Mouse (Mus musculus) thymus, adult 18-20 months (tissue): ENCODE measurements around the gene Phldb3.

Source experiments
- DNase-seq, 2 experiments: peaks; one replicate each; pipeline ENCODE4 v3.0.0; 2022; ENCODE audit warnings: mixed read lengths in 2 of 2

Gene Phldb3

DNA sequence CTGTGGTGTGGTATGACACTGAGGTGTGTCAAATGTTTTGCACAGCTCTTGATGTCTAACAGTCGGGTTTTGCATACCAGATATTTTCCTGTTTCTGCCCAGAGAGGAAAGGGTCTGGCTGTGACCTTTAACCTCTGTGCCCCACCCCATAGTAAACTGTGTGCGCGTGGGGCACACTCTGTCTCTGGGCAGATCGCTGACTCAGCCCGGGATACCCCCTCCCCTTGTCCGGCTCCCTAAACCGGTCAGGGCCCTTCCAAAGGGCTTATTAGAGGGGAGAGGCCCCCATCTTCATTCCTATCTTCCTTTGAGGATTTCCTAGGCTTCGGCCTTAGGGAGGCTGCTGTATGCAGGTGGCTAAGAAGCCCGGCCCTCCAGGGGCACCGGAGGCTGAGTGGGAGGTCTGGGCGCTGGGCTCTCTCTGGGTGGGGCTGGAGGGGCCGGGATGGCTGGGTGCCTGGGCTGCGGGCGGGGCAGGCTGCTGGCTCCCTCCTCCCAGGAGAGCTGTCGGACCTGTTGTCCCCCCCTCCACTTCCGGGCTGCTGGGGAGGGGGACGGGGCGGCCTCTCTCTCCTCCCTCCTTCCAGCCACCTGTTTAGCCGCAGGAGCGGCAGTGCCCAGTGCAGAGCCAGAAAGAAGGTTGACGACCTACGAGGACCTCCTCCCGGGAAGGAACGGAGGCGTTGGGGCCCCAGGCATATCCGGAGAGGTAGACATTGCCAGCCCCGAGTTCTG lies at the start of gene Phldb3:
Gene Phldb3, plus strand, starts transcription at position 620 of the 735 bp plus-strand sequence.
- peak; percentile 59 to 70 for DNase-seq

- no peak for DNase-seq
Measured at GRCm38 (mm10) chr7:24561450-24561849, 49.1 kb upstream of the Phldb3 start.

DNA sequence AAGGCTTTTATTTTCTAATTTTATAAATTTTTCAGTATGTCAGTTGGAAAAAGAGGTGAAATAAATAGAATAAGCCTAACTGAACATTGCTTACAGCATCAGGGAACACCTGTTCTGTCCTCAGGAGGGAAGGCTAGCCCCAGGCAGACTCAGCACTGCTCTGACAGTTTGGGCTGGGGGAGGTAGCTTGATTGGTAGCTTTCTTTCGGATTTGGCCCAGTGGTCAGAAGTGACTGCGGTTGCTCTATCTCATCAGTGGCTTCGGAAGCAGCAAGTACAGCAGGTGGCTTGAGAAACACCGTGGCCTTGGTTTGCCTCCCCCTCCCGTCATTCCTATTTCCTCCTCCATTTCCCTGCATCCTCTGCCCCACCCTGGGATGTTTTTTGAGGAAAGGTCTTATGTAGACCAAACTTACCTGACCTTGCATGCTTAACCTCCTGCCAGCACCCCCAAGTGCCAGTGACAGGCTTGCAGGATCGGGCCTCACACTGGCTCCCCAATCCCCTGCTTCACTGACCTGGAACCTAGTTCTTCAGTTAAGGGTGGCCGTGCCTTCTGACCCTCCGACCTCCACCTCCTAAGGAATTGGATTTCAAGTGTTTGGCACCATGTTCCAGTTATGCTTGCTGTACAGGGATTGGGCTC lies 47.2 kb upstream of the Phldb3 start:
- no peak for DNase-seq

DNA sequence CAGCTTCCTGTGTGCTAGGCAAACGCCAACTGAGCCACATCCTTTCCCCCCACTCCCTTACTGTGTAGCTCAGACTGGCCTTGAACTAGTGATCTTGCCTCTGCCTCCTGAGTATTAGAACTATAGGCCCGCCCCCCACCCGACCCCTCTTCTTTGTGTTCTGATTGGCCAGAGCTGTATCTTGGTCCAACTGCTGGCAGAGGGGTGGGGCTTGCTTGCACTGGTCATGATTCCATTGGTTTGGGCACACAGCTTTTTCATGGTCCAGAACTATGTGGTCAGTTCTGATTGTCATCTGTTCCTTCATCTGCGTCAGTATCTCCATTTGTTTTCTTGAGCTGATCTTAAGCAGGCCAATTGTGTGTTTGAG lies 46.7 kb upstream of the Phldb3 start:
- no peak for DNase-seq

DNA sequence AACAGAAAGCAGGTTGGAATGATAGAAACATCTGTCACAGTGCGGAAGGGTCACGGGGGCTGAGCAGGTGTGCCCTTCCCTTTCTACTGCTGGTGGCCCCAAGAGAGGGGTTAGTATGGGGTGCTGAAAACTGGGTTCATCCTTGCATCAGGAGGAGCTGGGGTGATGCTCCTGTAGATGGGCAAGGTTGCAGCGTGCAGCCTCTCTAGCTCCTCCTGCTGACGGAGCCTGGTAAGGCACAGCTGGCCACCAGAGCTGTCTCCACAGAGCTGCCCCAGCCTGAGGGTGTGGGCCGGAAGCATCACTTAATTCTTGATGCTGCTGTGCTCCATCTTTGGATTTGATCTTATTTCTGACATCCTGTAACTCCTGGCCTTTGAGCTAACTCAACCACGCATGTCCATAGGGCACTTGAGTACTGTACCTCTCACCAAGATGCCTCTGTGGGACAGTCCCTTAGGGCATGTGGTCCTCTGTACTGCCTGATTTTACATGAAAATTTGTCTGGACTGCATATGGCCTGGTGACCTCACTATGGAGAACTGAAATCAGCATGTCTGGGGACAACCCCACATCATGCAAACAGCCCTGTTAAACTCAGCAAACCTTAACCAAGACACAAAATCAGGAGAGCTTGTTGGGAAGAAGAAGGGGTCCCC lies 45.8 kb upstream of the Phldb3 start:
- peak; percentile 37 to 45 for DNase-seq

- DNase-seq: no peak
Measured at GRCm38 (mm10) chr7:24565627-24566026, 44.9 kb upstream of the Phldb3 start.

DNA sequence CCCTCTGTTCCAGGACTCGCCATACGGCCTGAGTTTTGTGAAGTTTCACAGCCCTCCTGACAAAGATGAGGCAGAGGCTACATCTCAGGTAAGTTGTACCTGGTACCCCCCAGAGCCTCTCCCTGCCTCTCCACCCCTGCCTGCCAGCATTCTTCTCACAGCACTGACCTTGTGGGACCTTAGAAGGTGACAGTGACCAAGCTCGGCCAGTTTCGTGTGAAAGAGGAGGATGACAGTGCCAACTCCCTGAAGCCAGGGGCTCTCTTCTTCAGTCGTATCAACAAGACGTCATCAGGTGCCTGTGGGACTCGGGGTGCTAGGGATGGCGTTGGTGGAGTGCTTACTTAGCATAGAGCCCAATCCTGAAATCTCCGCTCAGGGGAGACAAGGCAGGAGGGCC lies 44.4 kb upstream of the Phldb3 start:
- DNase-seq: no peak

DNA sequence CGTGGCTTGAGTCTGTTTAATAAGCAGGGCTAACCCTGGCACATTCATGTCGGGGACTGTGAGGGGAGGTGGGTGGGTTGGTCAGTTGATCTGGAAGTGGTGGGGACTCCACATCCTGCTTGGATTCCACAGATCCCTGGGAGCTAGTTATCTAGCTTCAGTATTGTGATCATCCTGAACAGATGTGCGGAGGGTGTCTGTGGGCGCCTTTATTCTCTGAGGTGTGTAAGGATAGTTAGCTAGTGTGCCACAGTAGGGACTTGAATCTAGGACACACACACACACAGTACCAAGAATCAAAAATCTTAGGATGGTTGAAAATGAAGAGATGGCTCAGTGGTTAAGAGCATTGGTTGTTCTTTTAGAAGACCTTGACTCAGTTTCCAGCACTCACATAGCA lies 42.1 kb upstream of the Phldb3 start:
- no peak for DNase-seq

DNA sequence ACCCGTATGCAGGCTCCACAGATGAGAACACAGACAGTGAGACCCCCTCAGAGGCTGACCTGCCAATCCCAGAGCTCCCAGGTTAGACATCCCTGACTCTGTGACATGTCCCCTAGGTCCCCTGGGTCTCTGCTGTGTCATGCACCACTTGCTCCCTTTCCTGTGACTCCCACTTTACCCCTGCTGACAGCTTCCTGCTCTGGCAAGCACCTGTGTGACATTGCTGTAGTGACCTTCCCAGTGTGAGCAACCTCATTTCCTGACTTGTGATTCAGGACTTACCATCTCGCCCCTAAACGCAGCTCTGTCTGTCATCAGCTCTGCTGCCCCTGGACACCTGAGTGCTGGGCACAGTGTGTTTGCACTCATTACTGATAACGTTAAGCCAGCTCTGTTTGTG lies 39.5 kb upstream of the Phldb3 start:
- no peak for DNase-seq

DNA sequence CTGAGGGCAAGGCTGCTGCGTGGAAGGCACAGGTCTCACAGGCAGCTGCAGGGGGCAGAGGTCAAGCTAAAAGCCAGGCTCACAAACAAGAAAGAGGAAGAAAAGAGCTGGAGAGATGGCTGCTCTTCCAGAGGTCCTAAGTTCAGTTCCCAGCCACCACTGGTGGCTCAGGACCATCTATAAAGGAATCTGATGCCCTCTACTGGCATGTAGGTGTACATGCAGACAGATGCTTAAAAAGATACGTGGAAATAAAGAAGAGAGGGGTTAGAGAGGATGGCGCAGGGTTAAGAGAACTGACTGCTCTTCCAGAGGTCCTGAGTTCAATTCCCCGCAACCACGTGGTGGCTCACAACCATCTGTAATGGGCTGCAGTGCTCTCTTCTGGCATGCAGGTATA lies 38.1 kb upstream of the Phldb3 start:
- no peak for DNase-seq

- no peak for DNase-seq
Measured at GRCm38 (mm10) chr7:24574224-24574796, 36.3 kb upstream of the Phldb3 start.

- DNase-seq: no peak
Measured at GRCm38 (mm10) chr7:24577811-24578210, 32.8 kb upstream of the Phldb3 start.

GRCm38 (mm10) chr7:24584876-24585275 lies 25.7 kb upstream of the Phldb3 start:
- no peak for DNase-seq

GRCm38 (mm10) chr7:24585995-24586394 lies 24.6 kb upstream of the Phldb3 start:
- no peak for DNase-seq

GRCm38 (mm10) chr7:24586828-24587227 lies 23.7 kb upstream of the Phldb3 start:
- no peak for DNase-seq

GRCm38 (mm10) chr7:24587330-24588105 lies 23.0 kb upstream of the Phldb3 start, which contains the start of the genes Ethe1 and Zfp575:
Gene Ethe1, plus strand, starts transcription at chr7:24587543.
Gene Zfp575, minus strand, starts transcription at chr7:24587641.
- peak in 1 of 2 experiments; percentile 61 for DNase-seq

DNA sequence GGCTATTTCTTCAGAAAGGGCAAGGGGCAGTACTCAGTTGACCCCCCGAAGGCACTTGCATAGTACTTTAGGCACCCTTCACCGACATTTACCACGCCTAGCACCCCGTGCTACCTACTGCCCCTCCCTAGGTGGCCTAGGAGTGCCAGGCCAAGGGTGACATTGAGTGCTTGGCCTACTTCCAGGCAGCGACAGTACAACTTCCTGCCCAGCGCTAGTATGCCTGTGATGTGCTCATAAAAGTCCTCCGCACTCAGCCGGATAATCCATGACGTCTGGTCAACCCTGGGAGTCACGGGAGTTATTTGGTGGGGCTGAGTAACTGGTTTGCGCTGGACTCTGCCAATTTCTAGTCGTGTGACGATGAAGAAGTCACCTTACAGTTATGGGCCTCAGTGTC lies 22.2 kb upstream of the Phldb3 start:
- no peak for DNase-seq

- no peak for DNase-seq
Measured at GRCm38 (mm10) chr7:24591735-24592134, 18.8 kb upstream of the Phldb3 start.

- no peak for DNase-seq
Measured at GRCm38 (mm10) chr7:24592163-24592562, 18.4 kb upstream of the Phldb3 start.

DNA sequence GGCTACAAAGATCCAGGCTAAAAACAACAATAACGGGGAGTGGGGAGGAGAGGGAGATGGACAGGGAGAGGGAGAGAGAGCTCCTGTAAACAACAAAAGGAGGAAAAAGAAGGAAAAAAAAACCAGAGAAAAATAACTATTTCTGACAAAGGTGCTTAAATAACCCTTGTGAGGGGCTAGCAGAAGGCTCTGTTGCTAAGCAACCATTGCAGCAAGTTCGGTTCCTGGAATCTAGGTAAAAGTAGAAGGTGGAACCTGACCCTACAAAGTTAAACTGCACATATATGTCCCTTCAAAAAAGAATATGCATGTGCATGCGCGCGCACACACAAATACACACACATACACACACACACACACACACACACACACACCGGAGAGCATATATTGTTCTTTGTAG lies 17.8 kb upstream of the Phldb3 start:
- DNase-seq: no peak

- peak; percentile 72 to 74 for DNase-seq
Measured at GRCm38 (mm10) chr7:24593621-24594308, 16.8 kb upstream of the Phldb3 start.

GRCm38 (mm10) chr7:24594309-24594803 lies 16.2 kb upstream of the Phldb3 start:
- DNase-seq: no peak
